Mouse (Mus musculus) spleen, postnatal 36 days (tissue): ENCODE data around the gene Ptpra.

Experiments used
- DNase-seq, 2 experiments: peaks; one replicate each; pipeline ENCODE4 v3.0.0; 2022; ENCODE audit warnings: low spot score in 2 of 2, mixed read lengths in 1 of 2

Gene Ptpra

DNA sequence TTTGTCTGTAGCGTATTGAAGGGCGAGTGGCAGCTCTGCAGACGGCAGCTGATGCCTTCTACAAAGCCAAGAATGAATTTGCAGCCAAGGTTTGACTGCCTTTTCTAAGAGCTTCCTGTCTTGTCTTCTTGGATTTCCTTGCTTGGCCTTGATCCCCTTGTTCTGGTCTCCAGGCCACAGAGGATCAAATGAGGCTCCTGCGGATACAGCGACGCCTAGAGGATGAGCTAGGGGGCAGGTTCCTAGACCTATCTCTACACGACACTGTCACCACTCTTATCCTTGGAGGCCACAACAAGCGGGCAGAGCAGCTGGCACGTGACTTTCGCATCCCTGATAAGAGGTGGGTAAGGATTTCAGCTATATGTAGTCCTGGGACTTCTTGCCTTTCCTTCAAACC lies 7.9 kb upstream of the Ptpra start:
- DNase-seq, result peak; percentile 14 to 25

GRCm38 (mm10) chr2:130448449-130448848 lies 1.6 kb upstream of the Ptpra start:
- DNase-seq, result no peak

DNA sequence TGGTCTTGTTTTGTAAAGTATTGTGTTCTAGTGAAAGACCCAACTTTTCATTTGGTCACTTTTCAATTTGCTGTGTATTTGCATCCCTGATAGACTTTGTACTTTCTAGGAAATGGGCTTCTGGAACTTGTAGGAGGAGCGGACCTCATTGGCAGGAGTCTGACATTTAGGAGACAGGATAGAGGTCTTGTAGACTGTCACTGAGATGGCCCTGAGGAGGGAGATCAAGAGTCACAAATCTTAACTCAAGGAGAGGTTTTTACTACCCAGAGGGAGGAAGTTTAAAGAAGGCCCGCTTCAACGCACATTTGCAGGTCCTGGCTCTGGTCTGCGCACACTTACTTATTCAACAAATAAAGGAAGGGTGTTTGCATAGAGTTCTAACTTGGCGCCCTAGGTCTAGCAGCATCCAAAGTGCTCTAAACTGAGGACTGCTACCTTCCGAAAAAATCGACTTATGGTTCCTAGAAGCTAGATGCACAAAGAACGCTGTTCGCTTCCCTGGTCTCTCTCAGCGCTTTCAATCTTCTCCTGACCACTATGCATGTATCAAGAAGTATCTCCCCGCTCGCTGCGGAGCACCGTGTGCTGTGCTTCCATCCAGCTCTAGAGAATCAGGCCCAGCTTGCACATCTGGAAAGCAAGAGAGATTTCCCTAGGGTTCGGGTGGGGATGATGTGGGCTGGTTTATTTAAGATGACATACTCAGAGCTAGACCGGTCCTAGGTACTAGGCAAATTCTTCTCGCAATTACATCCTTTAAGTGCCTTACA lies 871 bp upstream of the Ptpra start:
- DNase-seq, result peak; percentile 19 to 30

- peak; percentile 66 to 70 for DNase-seq
These were observed 337 bp downstream of the Ptpra start for GRCm38 (mm10) chr2:130450434-130450796.

DNA sequence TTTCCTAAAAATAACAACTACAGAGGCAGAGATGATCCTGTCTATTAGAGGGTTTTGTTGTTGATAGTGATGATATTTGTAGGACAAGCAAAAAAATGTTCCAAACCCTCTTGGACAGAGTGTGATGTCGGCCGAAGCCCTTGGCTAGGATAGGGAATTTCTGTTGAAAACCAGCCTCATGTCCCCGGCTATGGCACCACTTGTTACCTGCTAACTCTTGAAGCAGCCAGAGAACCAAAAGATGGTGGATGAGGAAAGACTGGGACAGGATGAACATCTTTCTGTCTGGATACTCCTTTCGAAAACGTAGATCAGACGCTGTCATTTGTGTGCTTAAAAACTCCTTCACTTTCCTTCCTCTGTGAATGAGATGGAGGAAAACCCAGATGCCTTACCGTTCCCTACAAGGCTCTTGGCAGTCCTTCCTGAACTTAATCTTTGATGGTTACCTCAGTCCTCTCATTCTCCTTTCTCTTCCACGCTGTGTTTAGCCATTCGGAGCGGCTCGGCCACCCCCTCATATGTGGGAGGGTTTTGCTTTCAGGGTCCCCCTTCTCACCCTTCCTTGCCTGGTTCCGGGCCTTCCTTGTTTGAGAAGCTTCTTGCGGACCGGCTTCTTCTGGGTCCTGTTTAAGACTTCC lies 1.1 kb downstream of the Ptpra start:
- DNase-seq, result no peak

- no peak for DNase-seq
These were observed 1.6 kb downstream of the Ptpra start for GRCm38 (mm10) chr2:130451727-130452090.

DNA sequence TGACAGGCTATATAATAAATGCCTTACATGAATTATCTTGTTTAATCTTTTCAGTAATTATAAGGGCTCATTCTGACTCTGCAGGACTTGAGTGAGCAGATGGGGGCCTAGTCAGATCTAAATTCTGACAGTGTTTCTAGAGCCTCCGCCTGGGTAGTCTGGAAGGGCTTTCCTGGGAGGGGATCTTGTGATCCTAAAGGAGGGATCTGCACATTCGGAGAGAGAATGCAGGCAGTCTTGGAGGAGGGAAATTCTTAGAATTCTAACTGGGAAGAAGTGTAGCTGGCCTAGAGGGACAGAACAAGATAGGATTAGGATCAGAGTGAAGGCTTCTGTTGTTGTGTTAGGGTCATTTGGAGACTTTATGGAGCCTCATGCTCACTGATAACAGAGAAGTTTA lies 2.2 kb downstream of the Ptpra start:
- no peak for DNase-seq

GRCm38 (mm10) chr2:130453421-130453820 lies 3.3 kb downstream of the Ptpra start:
- DNase-seq, result no peak

DNA sequence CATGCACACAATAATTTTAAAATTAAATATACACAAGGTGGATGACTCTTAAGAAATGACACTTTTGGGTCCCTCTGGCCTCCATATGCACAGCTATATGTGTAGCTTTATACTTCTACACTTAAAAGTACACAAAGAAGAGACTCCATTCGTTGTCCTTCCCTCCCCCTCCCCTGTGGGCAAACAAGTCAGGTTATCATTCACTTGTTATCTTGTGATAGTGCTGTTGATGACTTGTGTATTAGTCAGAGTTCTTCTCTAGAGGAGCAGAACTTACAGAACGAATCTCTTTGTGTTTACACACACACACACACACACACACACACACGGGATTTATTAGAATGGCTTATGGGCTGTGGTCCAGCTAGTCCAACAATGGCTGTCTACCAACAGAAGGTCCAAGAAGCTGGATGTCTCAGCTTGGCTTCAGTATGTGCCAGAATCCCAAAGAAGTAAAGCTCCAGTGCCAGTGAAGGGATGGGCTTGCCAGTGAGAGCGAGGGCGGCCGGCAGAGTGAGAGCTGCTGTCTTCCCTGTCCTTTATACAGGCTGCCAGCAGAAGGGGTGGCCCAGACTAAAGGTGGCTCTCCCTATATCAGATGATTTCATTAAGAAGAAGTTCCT lies 4.8 kb downstream of the Ptpra start:
- no peak for DNase-seq

GRCm38 (mm10) chr2:130457871-130458270 lies 7.8 kb downstream of the Ptpra start:
- no peak for DNase-seq

- no peak for DNase-seq
These were observed 9.5 kb downstream of the Ptpra start for GRCm38 (mm10) chr2:130459576-130459975.

- no peak for DNase-seq
These were observed 11.4 kb downstream of the Ptpra start for GRCm38 (mm10) chr2:130461287-130462071.

- DNase-seq, result no peak
These were observed 16.4 kb downstream of the Ptpra start for GRCm38 (mm10) chr2:130466438-130466837.

DNA sequence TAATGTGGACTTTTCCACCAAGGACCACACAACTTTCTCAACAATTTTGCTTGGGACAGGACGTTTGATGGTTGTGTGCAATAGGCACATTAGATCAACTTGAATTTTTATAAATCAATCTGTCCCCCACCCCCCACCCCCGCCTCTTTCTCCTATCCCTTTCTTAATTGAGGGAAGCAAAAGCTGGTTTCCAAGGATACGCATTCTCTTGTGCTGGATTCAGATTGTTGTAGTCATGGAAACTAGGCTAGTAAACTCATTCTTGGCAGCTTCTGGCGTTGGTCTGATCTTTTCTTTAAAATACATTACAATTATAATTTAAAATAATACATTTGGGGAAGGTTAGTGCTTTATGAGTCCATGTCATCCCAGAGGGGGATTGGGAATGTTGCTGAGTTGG lies 19.3 kb downstream of the Ptpra start:
- DNase-seq, result no peak

DNA sequence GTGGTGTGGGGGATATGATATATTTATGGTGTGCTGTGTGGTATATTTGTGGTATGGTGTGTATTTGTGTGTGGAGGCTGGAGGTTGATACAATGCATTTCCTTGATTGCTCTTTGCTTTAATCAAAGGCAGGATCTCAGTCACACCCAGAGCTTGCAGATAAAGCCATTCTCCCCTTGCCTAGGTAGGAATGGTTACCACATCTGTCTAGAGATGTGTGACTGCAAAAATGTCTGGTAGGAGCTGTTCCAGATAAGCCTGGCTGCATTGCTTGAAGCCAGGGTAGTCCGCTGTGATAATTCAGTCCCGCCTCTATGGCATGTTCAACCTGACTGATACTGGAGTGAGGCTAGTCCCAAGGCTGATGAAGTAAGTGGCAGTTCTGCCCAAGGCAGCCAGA lies 19.9 kb downstream of the Ptpra start:
- peak in 1 of 2 experiments; percentile 11 for DNase-seq

- no peak for DNase-seq
These were observed 22.9 kb downstream of the Ptpra start for GRCm38 (mm10) chr2:130472908-130473510.

DNA sequence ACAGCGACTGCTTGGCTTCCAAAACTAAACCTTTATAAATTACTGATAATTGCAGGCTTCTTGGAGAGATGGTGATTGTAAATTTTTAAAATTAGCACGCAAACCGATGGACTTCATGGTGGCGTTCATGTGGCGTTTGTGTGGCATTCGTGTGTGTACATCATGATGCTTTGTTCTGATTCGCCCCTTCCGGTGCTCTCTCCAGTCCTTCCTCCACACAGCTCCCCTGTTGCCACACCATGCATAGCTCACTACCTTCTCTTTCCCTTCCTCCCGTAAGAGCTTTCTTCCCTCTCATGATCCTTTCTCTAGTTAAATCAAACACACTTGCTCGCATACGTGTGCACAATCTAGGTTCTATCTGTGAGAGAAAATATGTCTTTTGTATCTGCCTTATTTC lies 25.7 kb downstream of the Ptpra start:
- no peak for DNase-seq

GRCm38 (mm10) chr2:130476666-130477297 lies 26.7 kb downstream of the Ptpra start:
- no peak for DNase-seq

DNA sequence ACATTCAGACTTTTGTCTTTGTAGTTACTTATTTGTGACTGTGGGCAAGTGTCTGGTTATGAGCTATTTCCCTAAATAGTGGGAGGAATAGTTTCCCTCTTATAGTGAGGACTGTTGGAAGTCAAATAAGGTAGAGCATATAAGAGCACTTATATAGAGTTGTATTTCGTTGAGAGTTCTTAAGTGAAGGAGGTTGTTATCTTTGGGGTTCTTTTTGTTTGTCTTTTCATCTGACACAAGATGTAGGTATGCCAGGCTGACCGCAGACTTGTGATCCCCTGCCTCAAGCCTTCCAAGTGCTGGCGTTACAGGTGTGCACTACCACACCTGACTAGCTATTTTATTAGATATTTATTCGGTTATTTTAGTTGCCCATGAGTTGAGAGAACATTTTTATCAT lies 32.1 kb downstream of the Ptpra start:
- DNase-seq, result no peak

GRCm38 (mm10) chr2:130482700-130483099 lies 32.6 kb downstream of the Ptpra start:
- no peak for DNase-seq

DNA sequence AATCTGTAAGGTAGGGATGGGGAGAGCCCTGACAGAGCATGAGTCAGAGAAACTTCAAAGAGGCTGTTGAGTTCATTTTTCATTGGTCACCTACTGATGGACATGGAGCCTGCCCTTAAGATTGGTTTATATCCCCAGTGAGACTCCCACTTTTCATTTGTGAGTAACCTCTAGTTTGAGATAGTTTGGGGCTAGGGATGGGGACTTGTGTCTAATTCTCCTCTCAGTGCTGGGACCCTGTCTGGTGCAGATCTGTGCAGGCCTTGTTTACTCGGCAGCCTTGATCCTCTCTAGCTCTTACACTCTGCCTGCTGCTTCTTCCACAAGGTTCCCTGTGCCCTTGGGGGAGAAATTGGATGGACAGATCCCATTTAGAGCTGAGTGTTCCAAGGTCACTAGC lies 34.1 kb downstream of the Ptpra start:
- DNase-seq, result no peak
